Mouse (Mus musculus) common myeloid progenitor, adult 5-6 weeks (primary cell): ENCODE data around the gene Phxr2. TPM values are rescaled to one million over a fixed set of nuclear protein-coding genes. Genes with fewer than 3 reads are reported as not detected.

ENCODE experiments used
- ATAC-seq: replicated peaks from 2 replicates; pipeline ENCODE4 v1.8.0; 2016; ENCODE audit warnings: low read depth, mild to moderate bottlenecking, moderate TSS enrichment, inconsistent platforms; ENCODE audit not compliant: poor library complexity, severe bottlenecking
- total RNA-seq: library from RNA; stranded (forward); fragments of 200-1000, 187-1606 nt; gene quantifications from 2 replicates; pipeline ENCODE4 v1.2.3, GENCODE M21; 2017

Gene Phxr2
- total RNA-seq, 1 experiment from 2014 or later = not detected

GRCm38 (mm10) chr10:99133321-99133875, 7.3 kb upstream of the Phxr2 start:
- no peak for ATAC-seq

GRCm38 (mm10) chr10:99132595-99133272, 6.6 kb upstream of the Phxr2 start:
- ATAC-seq = no peak

GRCm38 (mm10) chr10:99132189-99132588, 6.1 kb upstream of the Phxr2 start:
- no peak for ATAC-seq

- no peak for ATAC-seq
Measured at GRCm38 (mm10) chr10:99131298-99131697, 5.2 kb upstream of the Phxr2 start.

- ATAC-seq = peak; percentile 74
Measured at GRCm38 (mm10) chr10:99130611-99131010, 4.5 kb upstream of the Phxr2 start.

- ATAC-seq = peak; percentile 68
Measured at GRCm38 (mm10) chr10:99127691-99128261, 1.7 kb upstream of the Phxr2 start.

- peak; percentile 57 for ATAC-seq
Measured at GRCm38 (mm10) chr10:99126954-99127353, 829 bp upstream of the Phxr2 start.

- no peak for ATAC-seq
Measured at GRCm38 (mm10) chr10:99119471-99119870, 6.7 kb downstream of the Phxr2 start.

GRCm38 (mm10) chr10:99118697-99119096, 7.4 kb downstream of the Phxr2 start:
- ATAC-seq = no peak

GRCm38 (mm10) chr10:99117876-99118275, 8.2 kb downstream of the Phxr2 start:
- ATAC-seq = no peak

GRCm38 (mm10) chr10:99116650-99117615, 9.2 kb downstream of the Phxr2 start:
- no peak for ATAC-seq

- no peak for ATAC-seq
Measured at GRCm38 (mm10) chr10:99116237-99116632, 9.9 kb downstream of the Phxr2 start.

- no peak for ATAC-seq
Measured at GRCm38 (mm10) chr10:99115471-99116236, 10.5 kb downstream of the Phxr2 start.

GRCm38 (mm10) chr10:99114295-99114694, 11.8 kb downstream of the Phxr2 start:
- ATAC-seq = no peak

GRCm38 (mm10) chr10:99113533-99113932, 12.6 kb downstream of the Phxr2 start:
- ATAC-seq = no peak

- no peak for ATAC-seq
Measured at GRCm38 (mm10) chr10:99108431-99108982, 17.6 kb downstream of the Phxr2 start.

- ATAC-seq = peak; percentile 88
Measured at GRCm38 (mm10) chr10:99107964-99108363, 18.2 kb downstream of the Phxr2 start, which contains the start of gene Galnt4. Gene Galnt4 (plus strand): TSS chr10:99108159.

- ATAC-seq = peak; percentile 64
Measured at GRCm38 (mm10) chr10:99106703-99107631, 19.2 kb downstream of the Phxr2 start, which contains the start of gene Poc1b. Gene Poc1b (plus strand): TSS chr10:99107036.
